Mouse (Mus musculus) testis, adult 2 months (tissue): ENCODE data around the gene Gm20388. TPM values are rescaled to one million over a fixed set of nuclear protein-coding genes. Genes with fewer than 3 reads are reported as not detected.

Experiments used
- H3K27ac ChIP-seq: fragments of 200-500 bp; 2 replicates; pipeline ENCODE4 v1.5.1; 2012; ENCODE audit warnings: low read depth, low read length; ENCODE audit not compliant: control insufficient read depth, insufficient read depth
- H3K27me3 ChIP-seq: fragments of 200-500 bp; 2 replicates; pipeline ENCODE4 v1.6.1; 2012; ENCODE audit warnings: mild to moderate bottlenecking, low read length, moderate library complexity; ENCODE audit not compliant: control insufficient read depth, insufficient read depth
- H3K36me3 ChIP-seq: fragments of 200-500 bp; 2 replicates; pipeline ENCODE4 v1.6.1; 2012; ENCODE audit warnings: mild to moderate bottlenecking, low read length; ENCODE audit not compliant: control insufficient read depth, insufficient read depth
- H3K4me1 ChIP-seq: fragments of 200-500 bp; 2 replicates; pipeline ENCODE4 v1.6.1; 2012; ENCODE audit warnings: low read length; ENCODE audit not compliant: control insufficient read depth, insufficient read depth
- H3K4me3 ChIP-seq: fragments of 200-500 bp; 2 replicates; pipeline ENCODE4 v1.5.1; 2012; ENCODE audit warnings: low read depth, mild to moderate bottlenecking, low read length, moderate library complexity, mixed read lengths; ENCODE audit not compliant: control insufficient read depth
- CTCF ChIP-seq: fragments of 200-500 bp; IDR thresholded peaks from 2 replicates; pipeline ENCODE4 v1.5.1; 2012; ENCODE audit warnings: low read depth, mild to moderate bottlenecking, inconsistent platforms, low read length, moderate library complexity; ENCODE audit not compliant: control insufficient read depth, insufficient read depth, insufficient replicate concordance
- POLR2A ChIP-seq: fragments of 200-500 bp; IDR thresholded peaks from 2 replicates; pipeline ENCODE4 v1.6.1; 2012; ENCODE audit warnings: low read depth, mild to moderate bottlenecking, inconsistent platforms, low read length, moderate library complexity; ENCODE audit not compliant: control insufficient read depth
- polyA plus RNA-seq: library from polyadenylated mRNA; depleted of rRNA; stranded (reverse); fragments of >200 nt; gene quantifications from 2 replicates; pipeline ENCODE4 v1.2.3, GENCODE M21; 2012

Gm20388 gene
- polyA plus RNA-seq, 1 experiment = 5.6 TPM

DNA sequence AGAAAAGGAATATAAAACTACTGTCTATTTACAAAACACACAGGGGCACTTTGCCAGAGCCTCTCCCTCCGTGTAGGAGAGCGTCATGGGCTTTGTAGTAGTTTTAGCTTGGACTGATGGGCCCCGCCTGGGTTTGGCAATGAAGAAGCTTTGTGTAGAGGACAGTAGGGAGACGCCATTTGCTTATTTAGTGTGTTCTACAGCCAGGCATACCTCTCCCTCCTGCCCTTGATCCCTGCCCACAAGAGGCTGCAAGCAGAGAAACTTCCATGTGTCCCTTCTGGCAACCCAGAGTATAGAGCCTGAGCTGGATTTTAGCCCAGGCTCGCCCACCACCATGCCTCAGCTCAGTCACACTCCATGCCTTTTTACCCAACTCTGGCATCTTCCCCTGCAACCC lies 4271.1 kb downstream of the Gm20388 start:
- Histone ChIP-seq H3K27ac (no peak overlapping the region), H3K4me1 (no peaks in the 10 kb centered on the region), H3K36me3 (no peaks in the 10 kb centered on the region), H3K27me3 (no peaks in the 10 kb centered on the region), H3K4me3 (no peak overlapping the region)
- TF ChIP-seq POLR2A = no peak
- TF ChIP-seq CTCF = no peak

DNA sequence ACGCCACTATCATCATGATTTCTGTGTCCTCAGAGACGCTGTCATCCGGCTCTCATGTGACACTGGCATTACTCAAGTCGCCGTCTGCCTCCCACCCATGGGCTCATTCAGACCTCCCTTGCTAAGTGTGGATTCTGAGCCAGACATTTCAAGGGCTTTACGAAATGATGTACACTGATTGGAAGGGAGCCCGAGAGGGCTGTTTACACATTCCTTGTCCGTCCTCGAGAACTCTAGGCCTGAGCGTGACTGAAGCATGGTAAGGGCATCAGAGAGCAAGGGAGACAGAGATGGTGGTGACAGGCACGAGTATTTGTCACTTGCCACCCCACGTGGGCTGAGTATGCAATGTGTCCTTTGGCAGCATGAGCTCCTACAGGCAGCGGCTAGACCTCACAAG lies 4271.6 kb downstream of the Gm20388 start:
- no peak overlapping the region for H3K27ac ChIP-seq
- no peaks in the 10 kb centered on the region for H3K27me3 ChIP-seq
- no peaks in the 10 kb centered on the region for H3K4me1 ChIP-seq
- TF ChIP-seq POLR2A (no peak), CTCF (no peak)
- H3K4me3 ChIP-seq = no peak overlapping the region
- no peaks in the 10 kb centered on the region for H3K36me3 ChIP-seq

DNA sequence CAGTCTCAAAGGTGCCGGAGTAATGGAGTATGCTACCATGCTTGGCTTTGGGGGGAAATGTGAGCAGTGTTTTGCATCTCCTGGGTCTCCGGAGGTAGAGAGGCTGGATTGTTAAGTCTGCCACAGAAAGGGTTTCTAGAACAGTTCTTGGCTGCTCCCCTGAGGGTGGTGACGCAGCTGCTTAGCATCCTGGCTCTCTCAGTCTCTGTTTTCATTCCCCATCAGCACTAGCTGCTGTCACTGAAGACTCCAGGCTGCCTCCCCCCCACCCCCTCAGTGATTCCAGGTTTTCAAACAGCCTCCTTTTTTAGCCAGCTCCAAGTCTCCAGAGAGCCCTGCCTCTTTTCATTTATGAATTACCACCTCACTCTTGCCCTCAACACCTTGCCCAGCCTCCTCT lies 4273.4 kb downstream of the Gm20388 start:
- TF ChIP-seq CTCF = no peak
- TF ChIP-seq POLR2A = no peak
- Histone ChIP-seq H3K27ac (no peak overlapping the region), H3K4me1 (no peaks in the 10 kb centered on the region), H3K4me3 (no peak overlapping the region), H3K27me3 (no peaks in the 10 kb centered on the region), H3K36me3 (no peaks in the 10 kb centered on the region)

DNA sequence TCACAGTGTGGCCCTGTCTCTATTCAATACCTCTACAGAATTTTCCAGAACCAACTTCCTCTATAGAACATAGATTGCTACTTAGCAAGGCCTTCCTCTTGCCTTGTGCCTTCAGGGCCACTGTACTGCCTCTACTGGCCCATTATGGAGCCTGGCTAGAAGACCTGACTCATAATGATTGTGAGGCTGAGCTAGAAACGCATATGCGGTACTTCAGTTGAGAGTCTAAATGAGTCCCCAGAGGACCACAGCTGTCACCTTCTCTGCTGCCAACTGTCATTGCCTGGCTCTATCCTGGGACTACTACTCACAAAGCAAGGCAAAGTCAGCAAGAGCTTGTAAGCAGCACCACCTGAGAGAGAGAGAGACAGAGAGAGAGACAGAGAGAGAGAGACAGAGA lies 4273.9 kb downstream of the Gm20388 start:
- Histone ChIP-seq H3K27me3 (no peaks in the 10 kb centered on the region), H3K36me3 (no peaks in the 10 kb centered on the region), H3K4me1 (no peaks in the 10 kb centered on the region), H3K4me3 (no peak overlapping the region), H3K27ac (no peak overlapping the region)
- TF ChIP-seq POLR2A = no peak
- no peak for TF ChIP-seq CTCF

DNA sequence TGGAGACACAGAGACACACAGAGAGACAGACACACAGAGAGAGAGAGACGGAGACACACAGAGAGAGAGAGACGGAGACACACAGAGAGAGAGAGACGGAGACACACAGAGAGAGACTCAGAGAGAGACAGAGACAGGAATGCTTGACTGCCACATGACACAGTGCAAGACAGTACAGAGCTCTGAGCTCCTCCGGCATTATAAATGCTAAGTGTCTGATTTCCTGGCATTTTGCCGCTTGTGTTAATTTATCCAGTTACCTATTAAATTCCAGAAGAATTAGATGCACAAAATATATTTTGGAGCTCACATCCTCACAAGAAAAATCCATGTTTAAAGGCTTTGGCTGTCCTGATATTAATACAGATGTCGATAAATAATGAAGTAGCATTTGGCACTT lies 4274.4 kb downstream of the Gm20388 start:
- H3K27ac ChIP-seq = no peak overlapping the region
- no peaks in the 10 kb centered on the region for H3K27me3 ChIP-seq
- H3K4me1 ChIP-seq = no peaks in the 10 kb centered on the region
- no peaks in the 10 kb centered on the region for H3K36me3 ChIP-seq
- no peak for TF ChIP-seq POLR2A
- no peak for TF ChIP-seq CTCF
- no peak overlapping the region for H3K4me3 ChIP-seq

DNA sequence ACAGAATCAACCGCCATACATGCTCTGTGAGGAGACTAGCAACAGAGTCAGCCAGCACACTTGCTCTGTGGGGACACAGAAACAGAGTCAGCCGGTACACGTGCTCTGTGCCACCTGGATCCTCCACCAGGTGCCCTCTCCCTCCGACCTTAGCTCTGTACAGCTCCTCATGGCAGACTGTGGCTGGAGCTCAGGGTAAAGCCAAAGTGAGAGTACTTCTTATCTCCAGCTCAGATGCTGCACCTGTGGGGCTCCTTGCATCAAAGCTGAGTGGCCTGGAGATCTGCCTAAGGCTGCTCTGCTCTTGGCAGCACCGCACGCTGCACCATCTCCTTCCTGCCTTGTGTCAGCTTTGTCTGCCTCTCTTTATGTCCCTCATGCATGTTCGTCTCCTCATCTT lies 4279.7 kb downstream of the Gm20388 start:
- no peak for TF ChIP-seq POLR2A
- TF ChIP-seq CTCF = no peak
- no peaks in the 10 kb centered on the region for H3K36me3 ChIP-seq
- H3K4me1 ChIP-seq = peaks cover 4% of the 10 kb centered on the region; the same call in 1 of the 2 replicates
- no peaks in the 10 kb centered on the region for H3K27me3 ChIP-seq
- H3K4me3 ChIP-seq = no peak overlapping the region
- H3K27ac ChIP-seq = no peak overlapping the region

DNA sequence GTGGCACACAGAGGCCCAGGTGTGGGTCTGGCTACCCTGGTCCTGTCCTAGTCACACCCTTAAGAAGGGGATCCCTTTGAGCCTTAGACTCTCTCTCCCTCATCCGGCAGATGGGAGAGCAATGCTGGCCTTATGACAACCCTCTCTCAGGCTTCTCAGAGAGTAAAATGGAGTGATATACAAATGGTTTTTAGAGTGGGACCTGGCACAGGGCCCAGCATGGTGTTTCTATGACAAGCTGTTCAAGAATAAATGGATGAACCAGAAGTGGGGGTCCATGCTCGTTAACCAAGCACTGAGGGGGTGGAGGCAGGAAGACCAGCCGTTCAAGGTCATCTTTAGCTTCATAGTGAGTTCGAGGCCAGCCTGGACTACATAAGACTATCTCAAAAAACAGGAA lies 4281.6 kb downstream of the Gm20388 start:
- H3K27ac ChIP-seq = no peak overlapping the region

DNA sequence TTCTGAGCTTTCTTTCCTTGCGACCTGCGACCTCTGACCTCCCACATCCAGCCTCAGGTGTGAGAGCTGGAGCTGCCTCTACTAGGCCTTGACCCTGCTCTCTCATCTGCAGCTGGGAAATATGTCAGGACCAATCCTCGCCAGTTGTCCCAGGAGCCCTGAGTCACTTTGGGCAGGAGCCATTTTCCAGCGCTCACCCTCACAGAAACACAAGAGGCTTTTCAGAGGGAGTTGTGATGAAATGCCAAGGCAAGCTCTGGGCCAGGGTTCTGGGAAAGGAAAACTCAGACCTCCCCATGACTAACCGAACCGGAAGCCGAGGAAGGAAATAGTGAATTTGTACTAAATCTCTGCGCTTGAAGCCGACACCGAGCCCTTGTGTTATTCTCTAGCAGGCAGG lies 4282.3 kb downstream of the Gm20388 start:
- Histone ChIP-seq H3K36me3 (no peaks in the 10 kb centered on the region), H3K4me1 (peaks cover 4% of the 10 kb centered on the region; the same call in 1 of the 2 replicates), H3K27ac (no peak overlapping the region), H3K4me3 (no peak overlapping the region), H3K27me3 (no peaks in the 10 kb centered on the region)
- TF ChIP-seq POLR2A (no peak), CTCF (no peak)

More for the DNA sequence above, 4281.6 kb downstream of the Gm20388 start:
- no peaks in the 10 kb centered on the region for H3K27me3 ChIP-seq
- H3K4me1 ChIP-seq = peaks cover 4% of the 10 kb centered on the region; the same call in 1 of the 2 replicates
- TF ChIP-seq POLR2A (no peak), CTCF (no peak)
- H3K4me3 ChIP-seq = no peak overlapping the region
- no peaks in the 10 kb centered on the region for H3K36me3 ChIP-seq
